Mouse (Mus musculus) erythroblast, embryonic 14.5 days (primary cell): ENCODE data around the gene Aoc3.

Experiments used
- GATA1 ChIP-seq: IDR thresholded peaks from 2 replicates; pipeline ENCODE4 v1.6.1; 2012; ENCODE audit warnings: low read length, inconsistent platforms, mixed read lengths
- TAL1 ChIP-seq: IDR thresholded peaks from 3 replicates; pipeline ENCODE4 v1.6.1; 2012; ENCODE audit warnings: low read length, inconsistent platforms, mixed read lengths

DNA sequence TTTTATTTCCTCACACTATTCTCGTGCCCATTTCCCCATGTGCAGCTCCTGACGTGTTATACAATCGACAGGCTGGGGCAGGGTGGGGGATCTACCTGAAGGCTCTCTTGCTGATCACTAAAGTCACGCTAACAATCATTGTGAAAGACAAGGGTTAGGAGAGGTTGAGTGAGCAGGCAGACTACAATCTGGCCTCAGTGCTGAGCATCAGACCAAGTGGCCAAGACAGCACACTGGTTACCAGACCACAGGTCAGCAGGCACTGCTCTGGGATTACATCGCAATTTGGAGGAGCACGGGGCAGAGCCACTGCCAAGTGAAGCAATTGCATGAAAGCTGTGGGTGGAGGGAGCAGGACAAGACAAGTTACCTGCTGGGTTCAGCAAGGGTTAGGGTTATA is 48.5 kb downstream of the Aoc3 start:
- TF ChIP-seq GATA1 (no peak), TAL1 (no peak)
